In the genomic region with DNA sequence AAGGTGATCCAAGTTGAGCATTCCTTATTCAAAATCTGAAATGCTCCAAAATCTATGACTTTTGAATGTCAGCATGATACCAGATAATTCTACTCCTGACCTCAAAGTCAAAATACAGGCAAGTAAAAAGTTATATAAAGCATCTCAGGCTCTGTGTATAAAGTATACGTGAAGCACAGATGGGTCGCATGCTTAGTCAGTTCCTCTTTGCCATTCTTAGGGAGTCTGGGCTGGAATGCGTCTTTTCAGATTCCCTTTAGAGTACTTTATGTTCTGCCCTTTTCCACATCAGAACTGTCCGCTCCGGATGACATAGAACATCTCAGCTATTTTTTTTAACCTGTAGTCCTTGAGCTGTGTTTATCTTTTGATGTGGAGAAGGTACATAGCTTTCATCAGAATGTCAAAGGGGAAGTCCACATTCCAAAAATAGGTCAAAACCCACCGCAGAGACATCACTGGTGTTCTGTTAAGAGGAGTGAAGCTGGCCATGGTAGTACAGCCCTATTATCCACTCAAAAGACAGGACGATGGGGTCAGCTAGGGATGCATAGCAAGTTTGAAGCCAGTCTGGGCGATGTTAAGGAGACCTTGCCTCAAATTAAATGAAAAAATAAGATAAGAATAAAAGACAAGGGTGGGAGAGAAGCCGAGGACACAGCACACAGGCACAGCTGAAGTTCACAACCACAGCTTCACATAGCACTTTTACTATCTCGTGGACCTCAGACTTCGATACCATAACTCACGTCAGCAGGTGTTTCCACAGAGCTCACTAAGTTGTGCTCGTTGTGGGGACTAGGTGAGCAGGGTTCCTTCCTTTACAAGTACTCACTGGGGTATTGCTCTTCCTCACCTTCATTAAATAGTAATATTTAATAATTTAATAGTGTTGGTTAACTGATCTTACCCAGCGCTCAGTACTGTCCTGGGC, we compare ENCODE assay signal across 15 mouse cellular contexts.
DNase-seq lines count a peak whose midpoint lies in the region; ATAC-seq and TF ChIP-seq lines count a peak whose summit lies in the region.
"Had no signal": no experiment of that assay in that cellular context is flagged by ENCODE, and none has a peak within 500 bp of the region (broad histone marks: within the 10 kb centered on the region; RNA-seq: fewer than 3 reads in every experiment).

No protein-coding gene starts in this region.

- no peak overlapping the region for H3K27ac ChIP-seq in heart, adult 2 months
- H3K27ac ChIP-seq in spleen, adult 2 months (ENCODE audit: insufficient read depth, low read length) = peak overlapping the region; percentile 61
- H3K27ac ChIP-seq: left cerebral cortex, adult 2 months; limb, embryonic 13.5 days had no signal

- no peaks in the 10 kb centered on the region for H3K27me3 ChIP-seq in heart, adult 2 months (ENCODE audit: control insufficient read depth, insufficient read depth, low read length)
- H3K27me3 ChIP-seq in spleen, adult 2 months (ENCODE audit: control insufficient read depth, insufficient read depth, low read length) = no peaks in the 10 kb centered on the region
- no peaks in the 10 kb centered on the region for H3K27me3 ChIP-seq in splenic B cell, adult 2 months (ENCODE audit: control insufficient read depth, insufficient read depth, low read length, poor library complexity, severe bottlenecking)
- H3K27me3 ChIP-seq: limb, embryonic 13.5 days had no signal

- no peaks in the 10 kb centered on the region for H3K4me1 ChIP-seq in heart, adult 2 months (ENCODE audit: control insufficient read depth, insufficient read depth, low read length)
- peaks cover 15% of the 10 kb centered on the region; the same call in 1 of the 2 replicates for H3K4me1 ChIP-seq in spleen, adult 2 months (ENCODE audit: control insufficient read depth, insufficient read depth, insufficient read length)

- no peak overlapping the region for H3K9ac ChIP-seq in heart, adult 2 months (ENCODE audit: low read depth, low read length)
- H3K9ac ChIP-seq: limb, embryonic 13.5 days had no signal

- no peak overlapping the region for H3K4me3 ChIP-seq in heart, adult 2 months
- H3K4me3 ChIP-seq in spleen, adult 2 months (ENCODE audit: extremely low read depth, insufficient read depth, insufficient read length) = no peak overlapping the region
- H3K4me3 ChIP-seq: left cerebral cortex, adult 2 months; limb, embryonic 13.5 days had no signal

- 71% methylated on average over 14 of the region's 14 CpGs for WGBS in heart, adult 2 months
- 22% methylated on average over 14 of the region's 14 CpGs for WGBS in spleen, adult 2 months

- DNase-seq in heart, adult 11 months = peak; percentile 74
- no peak for DNase-seq in heart, adult 2 months
- peak; percentile 12 to 57 for DNase-seq in spleen, adult 2 months (ENCODE audit: low read depth in 1 of 2, low spot score in 2 of 2)
- no peak for DNase-seq in spleen, adult 18-20 months
- DNase-seq in splenic B cell, adult 2 months (ENCODE audit: low read depth, low spot score) = peak; percentile 68
- no peak for DNase-seq in embryo, embryonic 9.5 days (ENCODE audit: extremely low spot score)
- no peak for DNase-seq in frontal cortex, adult 2 months (ENCODE audit: extremely low spot score in 1 of 2, low spot score in 1 of 2)
- DNase-seq: cerebellum, adult 2 months; heart, postnatal 4 days; kidney, adult 11 months; lung, adult 2 months; right cerebral cortex, postnatal 4 days had no signal

- ATAC-seq in common myeloid progenitor, adult 5-6 weeks (replicated peaks; ENCODE audit: low read depth, poor library complexity, severe bottlenecking) = peak; percentile 47

- H3K79me2 ChIP-seq in heart, adult 2 months (replicated peaks; ENCODE audit: control insufficient read depth, insufficient read depth, low read length) = no peaks in the 10 kb centered on the region

- no peaks in the 10 kb centered on the region for H3K36me3 ChIP-seq in heart, adult 2 months (ENCODE audit: control insufficient read depth, insufficient read depth, low read length)
- no peaks in the 10 kb centered on the region for H3K36me3 ChIP-seq in spleen, adult 2 months (ENCODE audit: control insufficient read depth, insufficient read depth, low read length)
- H3K36me3 ChIP-seq in splenic B cell, adult 2 months (ENCODE audit: control insufficient read depth, insufficient read depth, low read length, poor library complexity, severe bottlenecking) = no peaks in the 10 kb centered on the region
- H3K36me3 ChIP-seq: limb, embryonic 13.5 days had no signal

- TF ChIP-seq CTCF in heart, adult 2 months (IDR thresholded peaks at IDR 0.05) = no peak
- TF ChIP-seq CTCF in spleen, adult 2 months (IDR thresholded peaks at IDR 0.05; ENCODE audit: extremely low read depth, insufficient read depth, insufficient read length, insufficient replicate concordance) = no peak

- intact Hi-C loops in heart, adult 2 months (cut with DNase I) = no loop called here

- TF ChIP-seq EP300 in heart, adult 2 months (IDR thresholded peaks at IDR 0.05; ENCODE audit: insufficient read depth, low read depth, low read length) = no peak

- no peak for TF ChIP-seq POLR2A in heart, adult 2 months (IDR thresholded peaks at IDR 0.05; ENCODE audit: insufficient read depth, low read depth, low read length)
- no peak for TF ChIP-seq POLR2A in spleen, adult 2 months (IDR thresholded peaks at IDR 0.05; ENCODE audit: low read depth, low read length)

Comparison
In these comparisons a context has a peak if more than half of its experiments do, and no peak if none do; other contexts are left out.
1. DNase-seq: peak in heart, adult 11 months (single experiment), spleen, adult 2 months (2 of 2) and splenic B cell, adult 2 months (single experiment); none in heart, adult 2 months (0 of 2), spleen, adult 18-20 months (0 of 2), embryo, embryonic 9.5 days (single experiment) and frontal cortex, adult 2 months (0 of 2).